Mouse (Mus musculus) gastrocnemius, adult 8-10 months (tissue): ENCODE results near the gene Edaradd. TPM values are rescaled to one million over a fixed set of nuclear protein-coding genes. Genes with fewer than 3 reads are reported as not detected.
A peak's percentile ranks its signal among the peaks of the same experiment; 100 is the strongest.

Experiments used
- DNase-seq, 2 experiments: peaks; one replicate each; pipeline ENCODE4 v3.0.0; 2022; ENCODE audit warnings: low spot score in 2 of 2
- total RNA-seq, 4 experiments: library from RNA; stranded (reverse); gene quantifications; 2 replicates each; pipeline ENCODE4 v1.2.4; 2022

Gene Edaradd
- total RNA-seq, 4 experiments from 2014 or later, result not detected

- peak; percentile 88 to 92 for DNase-seq
These were observed 59.1 kb downstream of the Edaradd start for GRCm38 (mm10) chr13:12460881-12461729.

- peak in 1 of 2 experiments; percentile 8 for DNase-seq
These were observed 59.8 kb downstream of the Edaradd start for GRCm38 (mm10) chr13:12460443-12460842.

GRCm38 (mm10) chr13:12456711-12457110 is 63.5 kb downstream of the Edaradd start:
- DNase-seq, result no peak

GRCm38 (mm10) chr13:12454686-12455390 is 65.4 kb downstream of the Edaradd start:
- DNase-seq, result no peak

- no peak for DNase-seq
These were observed 67.1 kb downstream of the Edaradd start for GRCm38 (mm10) chr13:12453150-12453549.

- no peak for DNase-seq
These were observed 78.1 kb downstream of the Edaradd start for GRCm38 (mm10) chr13:12442008-12442587.

GRCm38 (mm10) chr13:12440813-12441212 is 79.4 kb downstream of the Edaradd start:
- no peak for DNase-seq

- no peak for DNase-seq
These were observed 80.7 kb downstream of the Edaradd start for GRCm38 (mm10) chr13:12439586-12439985.

GRCm38 (mm10) chr13:12433843-12434242 is 86.4 kb downstream of the Edaradd start:
- no peak for DNase-seq

GRCm38 (mm10) chr13:12428556-12428955 is 91.7 kb downstream of the Edaradd start:
- DNase-seq, result no peak

Other genes with a start within 250 kb of the Edaradd start
- 100 to 1,000 TPM; 853 to 990 (median 915) TPM for gene Actn2, start 179.7 kb downstream of the Edaradd start, total RNA-seq
- gene Heatr1, start 125.4 kb downstream of the Edaradd start, total RNA-seq, result 10 to 100 TPM in 3 of 4 experiments, 1 to 10 TPM in 1; 9.7 to 16.3 (median 13.4) TPM
- 10 to 100 TPM; 24.3 to 28.3 (median 25.2) TPM for gene Lgals8, start 55.5 kb downstream of the Edaradd start, total RNA-seq
- 1 to 10 TPM in 3 of 4 experiments, under 1 TPM in 1; 0.80 to 2.0 (median 1.4) TPM for gene Ero1lb, start 45.4 kb upstream of the Edaradd start, total RNA-seq